Mouse (Mus musculus) mouse trophoblast stem cell (cell line): Measurements from ENCODE around the gene Ky.

Experiments
- in situ Hi-C, 2 experiments: fragments of 300-500 bp; cut with MseI, MboI; formaldehyde crosslinking; loops; 2 replicates in 1 of 2; 3 replicates in 1 of 2; pipeline ENCODE4 v1.15.1; 2025

Gene Ky

DNA sequence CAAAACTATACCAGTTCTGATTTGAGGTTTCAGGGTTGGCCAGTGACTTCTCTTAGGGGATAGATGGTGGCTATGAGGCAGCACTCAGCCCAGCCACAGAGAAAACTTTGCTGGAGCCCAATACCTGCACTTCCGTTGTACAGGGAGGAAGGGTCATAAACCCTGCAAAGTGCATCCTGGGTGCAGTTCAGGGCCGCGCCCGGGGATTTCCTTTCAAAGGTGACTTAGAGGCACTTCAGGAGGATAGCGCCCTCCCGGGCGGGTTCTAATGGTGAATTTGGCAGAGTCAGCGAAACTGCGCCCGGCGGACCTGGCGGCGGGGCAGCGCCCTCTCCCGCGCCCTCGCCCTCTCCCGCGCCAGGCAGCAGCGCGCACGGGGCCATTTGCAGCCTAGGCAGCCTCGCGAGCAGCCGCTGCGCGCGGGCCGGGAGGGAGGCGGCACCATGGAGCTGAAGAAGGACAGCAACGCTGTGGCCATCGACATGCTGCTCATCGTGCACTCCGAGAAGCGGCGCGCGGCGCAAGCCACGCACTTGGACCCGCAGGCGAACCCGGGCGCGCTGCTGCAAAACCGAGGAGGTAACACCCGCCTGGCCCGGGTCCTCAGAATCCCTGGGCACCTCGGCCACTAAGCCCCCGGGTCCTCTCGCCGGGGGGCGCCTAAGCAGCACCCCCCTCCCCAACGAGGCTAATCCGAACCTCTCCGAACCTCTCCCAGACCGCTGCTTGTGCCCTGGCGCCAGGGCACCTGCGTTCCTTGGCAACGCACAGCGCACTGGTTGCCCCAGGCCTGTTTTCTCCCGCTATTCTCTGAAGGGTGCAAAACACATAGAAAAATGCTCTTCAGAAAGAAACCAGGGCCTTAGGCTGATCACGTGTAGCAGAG, at the start of gene Ky:
Gene Ky (plus strand): TSS at position 51 of the 886 bp plus-strand sequence.
- in situ Hi-C loops, result no loop called here

DNA sequence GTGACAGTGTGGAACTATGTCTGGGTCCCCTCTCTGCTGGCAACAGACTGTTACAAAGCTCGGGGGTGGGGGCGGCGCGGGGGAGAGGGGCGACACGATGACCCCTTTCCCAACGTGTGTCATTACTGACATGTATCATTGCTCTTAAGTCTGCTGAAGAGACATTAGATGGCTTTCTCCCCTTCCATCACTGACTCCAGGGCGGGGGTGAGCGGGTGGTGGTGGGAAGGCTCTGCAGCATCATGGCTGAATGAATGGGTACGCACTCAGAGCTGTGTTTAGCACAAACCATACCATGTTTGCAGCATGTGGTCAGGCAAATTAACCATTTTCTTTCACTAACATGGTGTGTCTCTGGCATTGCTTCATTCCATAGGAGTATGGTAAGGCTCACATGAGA, 43.3 kb upstream of the Ky start:
- in situ Hi-C loops, result no loop called here

DNA sequence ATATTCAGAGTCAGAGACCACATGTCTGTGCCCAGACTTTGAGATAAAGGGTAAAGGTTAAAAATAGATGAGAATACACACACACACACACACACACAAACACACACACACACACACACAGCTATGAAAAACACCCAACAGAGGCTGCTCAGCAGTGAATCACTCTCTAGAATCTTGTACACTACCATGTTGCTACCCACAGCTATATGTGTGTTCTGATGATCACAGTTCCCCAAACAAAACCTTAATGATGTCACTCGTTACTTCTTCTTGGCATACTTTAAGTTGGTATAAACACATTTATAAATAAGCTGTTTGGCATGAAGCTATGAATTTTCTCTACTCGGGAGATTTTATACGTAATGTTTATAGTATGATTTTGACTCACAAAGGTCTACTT, 40.5 kb upstream of the Ky start:
- in situ Hi-C loops, result no loop called here

DNA sequence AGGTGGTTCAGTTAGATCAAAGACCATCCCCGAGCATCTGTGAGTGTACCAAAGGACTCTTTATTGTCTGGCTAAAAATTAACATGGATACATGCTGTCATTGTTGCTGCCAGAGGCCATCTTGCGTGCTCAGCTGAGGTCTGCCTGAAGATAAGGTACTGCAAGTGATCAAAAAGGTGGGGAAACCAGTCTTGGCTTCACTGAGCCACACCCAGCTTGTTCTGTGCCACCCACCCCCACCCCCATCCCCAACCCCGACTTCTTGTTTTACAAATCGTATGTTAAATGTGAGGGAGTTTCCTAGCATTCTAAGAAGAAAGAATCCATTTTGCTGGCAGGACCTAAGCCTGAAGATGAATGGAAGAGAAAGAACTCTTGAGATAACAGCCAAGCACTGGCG, 39.8 kb upstream of the Ky start:
- in situ Hi-C loops, result no loop called here

DNA sequence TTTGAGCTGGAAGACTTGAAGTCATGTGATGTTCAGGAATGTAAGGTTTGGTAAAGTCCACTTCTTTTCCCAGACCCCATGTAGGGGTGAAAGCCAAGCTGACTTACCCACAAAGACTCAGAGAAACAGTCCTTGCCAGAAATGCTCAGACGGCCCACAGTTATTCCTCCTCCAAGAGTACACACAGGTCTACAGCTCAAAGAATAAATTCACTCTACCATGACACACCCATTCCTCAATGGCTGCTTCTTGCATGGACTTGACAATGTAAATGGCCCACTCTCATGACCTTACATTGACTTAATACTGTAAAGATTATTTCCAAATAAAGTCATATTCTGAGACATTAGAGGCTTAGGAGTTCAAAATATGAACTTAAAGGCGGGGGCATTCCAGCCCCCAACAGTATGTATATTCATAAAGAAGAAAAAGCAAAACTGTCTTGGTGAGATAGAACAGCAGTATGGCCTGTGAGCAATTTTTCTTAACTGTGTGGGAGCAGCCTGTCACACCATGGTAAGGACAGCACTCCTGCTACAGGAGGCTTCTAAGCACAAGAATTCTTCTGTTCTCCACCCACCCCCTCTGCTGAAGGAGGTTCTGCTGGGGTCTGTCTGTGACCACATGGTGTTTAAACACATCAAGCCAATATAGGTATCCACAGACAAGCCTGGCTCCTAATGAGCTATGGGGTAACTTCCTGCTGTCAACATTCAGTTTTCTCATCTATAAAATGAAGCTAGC, 35.3 kb upstream of the Ky start:
- in situ Hi-C loops, result no loop called here

DNA sequence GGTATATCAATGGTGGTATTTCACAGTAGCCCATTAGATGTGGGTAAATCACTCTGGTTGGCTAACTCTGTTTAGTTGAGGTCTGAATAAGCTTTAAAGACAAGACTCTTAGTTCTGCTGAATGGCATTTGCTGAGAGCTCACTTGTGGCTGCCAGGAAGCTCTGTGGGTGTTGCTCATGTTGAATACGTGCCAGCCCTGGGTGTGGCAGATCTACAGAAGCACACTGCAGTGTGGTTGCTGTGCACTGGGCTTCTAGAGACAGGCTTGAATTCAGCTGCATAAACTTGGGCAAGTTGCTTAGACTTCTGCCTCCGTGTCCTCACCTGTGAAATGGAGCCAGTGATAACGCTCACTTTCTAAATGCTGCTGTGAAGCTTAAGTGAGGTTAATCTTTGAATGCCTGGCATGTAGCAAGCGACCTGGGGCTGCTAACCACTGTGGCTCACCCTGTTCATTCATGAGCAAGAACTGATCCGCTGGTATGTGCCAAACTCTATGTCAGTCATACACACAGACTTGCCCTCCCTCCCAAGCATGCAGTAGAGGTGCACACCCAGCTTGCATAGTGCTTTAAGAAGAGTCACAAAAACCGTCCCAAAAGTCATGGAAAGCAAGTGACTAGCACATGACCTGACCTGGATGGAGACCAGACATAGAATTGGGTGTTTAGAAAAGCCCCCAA, 27.6 kb upstream of the Ky start:
- in situ Hi-C loops, result no loop called here

DNA sequence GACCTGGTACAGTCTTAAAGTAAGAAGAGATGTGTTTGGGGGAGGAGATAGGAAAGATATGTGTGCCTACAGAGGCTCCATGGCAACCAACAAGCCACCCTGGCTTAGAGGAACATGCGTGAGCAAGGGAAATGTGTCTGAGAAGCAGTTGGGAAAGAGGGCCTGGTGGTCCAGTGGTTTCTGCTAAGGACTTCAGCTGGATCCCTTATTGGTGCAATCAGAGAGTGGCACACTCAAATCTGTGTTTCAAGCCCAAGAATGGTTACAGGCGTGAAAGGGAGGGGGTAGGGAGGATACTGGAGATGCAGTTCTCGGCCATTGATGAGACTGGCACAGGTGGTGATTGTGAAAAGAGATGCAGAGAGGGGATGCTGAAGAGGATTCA, 27.1 kb upstream of the Ky start:
- in situ Hi-C loops, result no loop called here

DNA sequence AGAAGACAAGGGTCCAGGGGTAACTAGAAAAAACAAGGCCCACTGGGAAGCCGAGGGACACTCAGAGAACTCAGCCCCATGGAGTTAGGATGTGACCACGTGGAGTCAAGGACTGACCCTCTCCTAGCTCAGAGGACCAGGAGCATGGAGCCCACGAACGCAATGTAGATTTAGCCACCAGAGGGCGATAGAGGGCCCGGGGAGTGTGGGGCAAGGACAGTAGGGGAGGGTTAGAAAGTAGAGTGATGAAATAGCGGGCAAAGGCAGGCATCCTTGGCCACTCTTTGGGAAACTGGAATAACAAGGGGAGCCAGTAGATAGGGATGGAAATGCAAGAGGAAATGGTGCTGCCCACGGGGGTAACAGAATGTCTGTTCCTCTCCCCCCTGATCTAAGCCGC, 26.5 kb upstream of the Ky start:
- in situ Hi-C loops, result no loop called here

DNA sequence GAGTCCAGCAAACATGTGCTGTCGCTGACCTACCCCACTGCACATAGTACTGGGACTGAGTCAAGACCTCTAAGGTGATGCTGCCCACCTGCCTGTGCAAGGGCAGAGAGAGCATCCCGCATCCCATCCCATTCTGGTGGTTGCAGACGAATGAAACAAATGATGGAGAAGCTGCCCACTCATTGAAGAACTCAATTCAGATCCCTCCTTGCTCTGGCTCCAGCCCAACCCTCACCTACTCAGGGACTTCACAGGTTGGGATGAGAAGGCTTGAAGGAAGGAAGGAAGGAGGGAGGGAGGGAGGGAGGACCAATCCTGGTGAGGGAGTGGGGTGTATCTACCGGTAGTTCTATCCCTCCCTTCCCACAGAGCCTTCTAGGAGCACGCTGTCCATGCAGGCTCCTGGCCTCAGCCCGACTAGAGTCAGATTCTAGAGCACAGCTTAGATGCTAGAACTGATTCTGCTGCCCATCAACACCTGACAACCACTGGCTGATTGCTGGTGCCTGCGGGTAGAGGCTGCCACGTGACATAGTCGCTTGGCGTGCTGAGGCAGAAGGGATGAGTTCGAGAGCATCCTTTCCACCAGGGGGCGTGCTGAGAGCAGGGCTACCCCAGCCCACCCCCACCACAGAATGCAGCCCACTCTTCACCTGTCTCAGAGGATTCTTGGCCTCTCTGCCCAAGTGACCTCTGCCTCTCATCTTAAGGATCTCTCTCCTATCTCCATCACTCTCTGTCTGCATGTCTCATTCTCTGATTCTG, 13.3 kb upstream of the Ky start:
- in situ Hi-C loops, result no loop called here

DNA sequence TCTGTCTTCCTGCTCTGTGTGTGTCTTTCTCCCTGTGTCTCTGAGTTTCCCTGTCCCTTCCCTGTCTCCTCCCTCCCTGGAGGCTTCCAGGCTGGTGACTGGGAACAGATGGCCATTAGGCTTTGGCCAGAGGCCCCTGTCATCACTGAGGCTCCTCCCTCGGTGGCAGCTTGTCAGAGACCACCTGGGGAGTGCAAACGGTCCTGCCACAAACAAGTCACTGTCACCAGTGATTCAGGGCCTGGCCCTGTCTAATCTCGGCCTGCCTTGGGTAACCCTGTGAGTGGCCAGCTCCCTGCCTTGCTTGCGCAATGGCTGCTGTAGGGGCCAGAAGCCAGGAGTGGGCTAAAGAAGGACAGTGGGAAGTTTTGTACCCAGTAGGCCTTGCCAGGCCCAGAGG, 12.5 kb upstream of the Ky start:
- in situ Hi-C loops, result no loop called here

DNA sequence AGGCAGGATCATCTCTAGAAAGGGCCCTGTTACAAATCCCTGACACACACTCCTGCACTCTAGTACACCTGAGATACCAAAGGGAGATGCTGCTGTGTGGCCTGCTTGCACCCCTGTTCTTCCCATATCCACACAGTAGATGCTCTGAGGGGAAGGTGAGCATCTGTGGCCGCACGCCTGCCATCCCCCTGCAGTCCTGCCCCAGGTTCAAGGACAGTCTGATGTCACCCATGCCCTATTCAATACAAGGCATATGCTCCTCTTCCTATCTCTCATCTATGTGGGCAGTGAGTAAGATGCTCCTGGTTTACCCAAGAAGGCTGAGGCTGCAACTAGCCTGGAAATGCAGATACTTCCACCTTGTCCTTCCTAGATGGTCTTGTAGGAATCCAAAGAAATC, 11.6 kb upstream of the Ky start:
- in situ Hi-C loops, result no loop called here

DNA sequence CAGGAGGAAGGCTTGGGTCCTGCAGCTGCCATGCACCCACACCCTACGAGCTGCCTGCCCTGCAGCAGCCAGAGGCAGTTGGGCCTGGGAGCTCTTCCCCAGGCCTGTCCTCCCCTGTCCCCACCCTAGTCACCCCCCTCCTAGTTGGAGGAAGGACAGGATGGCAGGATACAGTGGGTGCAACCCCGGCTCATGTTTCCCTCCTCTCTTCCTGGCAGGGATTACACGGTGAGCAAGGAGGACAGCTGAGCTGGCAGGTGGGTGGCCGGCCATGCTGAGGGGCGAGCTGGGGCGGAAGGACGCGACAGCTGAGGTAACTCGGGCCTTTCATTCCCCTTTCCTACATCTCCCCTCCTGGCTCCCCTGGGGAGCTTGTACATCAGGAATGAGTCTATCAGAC, 11.1 kb upstream of the Ky start:
- in situ Hi-C loops, result no loop called here

DNA sequence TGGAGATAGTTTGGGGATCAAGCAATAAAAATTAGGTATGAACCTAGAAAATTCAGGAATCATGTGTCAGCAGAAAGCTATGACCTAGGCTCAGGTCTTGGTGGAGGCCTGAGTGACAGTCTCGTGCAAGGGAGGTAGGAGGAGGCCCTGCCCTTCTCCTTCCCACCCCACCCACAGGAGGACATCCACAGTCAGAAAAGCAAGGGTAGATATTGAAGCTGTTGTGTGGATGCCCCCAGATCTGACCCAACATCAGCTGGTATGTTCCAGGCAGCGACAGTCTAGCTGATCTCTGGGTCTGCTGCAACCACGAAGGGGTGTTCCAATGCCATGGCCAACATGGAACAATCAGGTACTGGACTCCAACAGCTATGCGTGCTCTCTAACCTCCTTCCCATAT, 10.3 kb upstream of the Ky start:
- in situ Hi-C loops, result no loop called here

DNA sequence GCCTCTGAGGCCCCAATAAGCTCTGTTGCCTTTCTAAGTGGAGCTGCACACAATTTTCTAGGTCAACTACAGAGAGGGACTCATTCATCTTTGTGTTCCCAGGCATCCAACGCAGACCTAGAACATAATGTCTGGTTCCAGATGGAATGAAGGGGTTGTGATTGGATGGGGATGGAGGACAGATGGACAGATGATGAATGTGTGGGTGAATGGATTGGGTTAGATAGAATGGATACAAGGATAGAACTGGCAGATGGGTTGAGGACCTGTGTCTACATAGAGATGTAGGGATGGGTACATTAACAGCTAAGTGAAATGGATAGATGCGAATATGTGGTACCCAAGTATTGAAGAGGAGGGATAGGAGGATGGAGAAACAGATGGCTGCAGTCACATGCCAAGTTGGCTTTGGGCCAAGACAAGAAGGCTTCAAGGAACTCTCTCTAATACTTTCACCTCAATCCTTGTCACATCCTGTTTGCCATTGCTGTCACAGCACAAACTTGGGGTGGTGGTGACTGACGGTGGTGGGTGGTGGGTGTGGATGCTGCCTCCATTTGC, 9.0 kb upstream of the Ky start:
- in situ Hi-C loops, result no loop called here

DNA sequence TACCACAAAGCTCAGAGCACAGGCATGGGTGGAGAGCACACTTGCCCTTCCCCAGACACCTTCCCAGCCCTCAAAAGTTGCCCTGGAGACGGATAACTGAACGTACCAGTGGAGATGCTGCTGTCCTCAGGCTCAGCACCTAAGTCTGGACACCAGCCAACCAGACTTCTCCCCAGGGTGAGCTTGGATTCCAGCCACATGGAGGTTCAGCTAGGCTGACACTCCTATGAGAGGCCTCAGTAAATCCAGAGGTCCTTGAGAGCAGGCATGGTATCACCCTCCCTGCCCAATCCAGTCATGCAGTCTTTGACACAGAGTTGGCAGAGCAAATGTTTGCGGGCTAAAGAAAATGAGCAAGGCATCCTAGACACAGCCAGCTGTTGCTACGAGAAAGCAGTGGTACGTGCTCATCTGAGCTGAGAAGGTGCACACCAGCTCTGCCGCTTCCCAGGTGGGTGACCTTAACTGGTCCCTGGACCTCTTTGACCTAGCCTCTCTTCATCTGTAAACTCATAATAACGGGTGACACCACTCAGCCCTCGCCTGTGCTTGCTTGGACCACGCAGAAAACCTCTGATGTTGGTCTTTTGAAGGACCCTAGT, 8.4 kb upstream of the Ky start:
- in situ Hi-C loops, result no loop called here

DNA sequence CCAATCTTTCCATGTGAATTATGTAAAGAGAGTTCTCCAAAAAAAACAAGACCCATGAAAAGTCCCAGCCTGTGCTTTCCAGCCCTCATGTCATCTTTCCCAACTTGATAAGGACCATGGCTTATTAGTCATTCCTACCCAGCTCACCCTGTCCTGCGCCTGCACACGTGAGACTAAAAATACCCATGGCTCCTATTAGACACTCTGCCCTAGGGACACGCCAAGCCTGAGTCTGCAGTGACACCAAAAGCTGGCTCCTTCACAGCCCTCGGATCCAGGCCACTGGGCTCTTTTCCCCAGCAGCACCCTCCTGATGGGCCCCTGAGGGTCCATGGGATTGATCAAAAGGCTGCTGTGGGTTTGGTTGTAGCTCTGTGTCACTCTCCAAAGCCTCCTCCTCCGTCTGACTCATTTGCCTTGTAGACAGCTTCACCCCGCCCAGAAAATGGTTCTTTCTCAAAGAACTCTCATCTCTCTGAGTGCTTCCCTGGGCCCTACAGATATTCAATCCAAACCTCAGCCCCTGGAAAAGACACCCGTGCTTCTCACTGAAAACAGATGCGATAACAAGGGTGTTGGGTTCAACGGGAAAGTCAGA, 7.6 kb upstream of the Ky start:
- in situ Hi-C loops, result no loop called here

DNA sequence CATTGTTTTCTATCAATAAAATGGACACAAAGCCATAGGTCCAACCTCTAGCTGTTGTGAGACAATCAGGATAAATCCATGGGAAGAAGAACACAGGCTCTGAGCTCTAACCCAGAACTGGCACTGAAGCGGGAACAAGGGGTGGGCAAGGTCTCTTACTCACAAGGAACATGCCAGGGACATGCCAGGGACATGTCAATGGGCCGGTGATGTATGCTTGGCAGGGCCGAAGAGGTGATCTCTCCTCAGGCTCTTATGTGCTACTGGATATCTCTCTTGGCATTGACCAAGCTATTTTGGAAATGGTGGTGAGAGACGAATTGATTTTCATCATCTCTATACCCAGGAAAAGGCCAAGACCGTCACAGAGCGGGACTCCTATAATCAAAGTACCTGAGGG, 6.8 kb upstream of the Ky start:
- in situ Hi-C loops, result no loop called here

DNA sequence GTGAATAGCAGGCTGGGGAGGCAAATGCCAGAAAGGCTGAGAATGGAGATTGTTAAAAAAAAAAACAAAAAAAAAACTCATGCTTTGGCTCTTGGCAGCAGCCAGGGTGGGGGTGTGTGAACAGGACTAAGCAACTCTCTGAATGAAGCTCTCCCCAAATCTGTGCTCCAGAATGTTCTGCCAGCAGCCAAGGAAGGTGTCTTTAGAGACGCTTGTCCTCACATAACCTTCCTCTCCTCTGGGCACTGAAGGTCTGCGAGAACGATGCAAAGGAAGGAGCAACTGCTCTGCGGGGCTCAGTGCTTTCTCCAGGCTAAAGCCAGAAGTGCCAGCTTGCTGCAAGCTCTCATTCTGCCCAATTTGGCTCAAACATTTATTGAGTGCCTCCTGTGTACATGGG, 6.3 kb upstream of the Ky start:
- in situ Hi-C loops, result no loop called here

DNA sequence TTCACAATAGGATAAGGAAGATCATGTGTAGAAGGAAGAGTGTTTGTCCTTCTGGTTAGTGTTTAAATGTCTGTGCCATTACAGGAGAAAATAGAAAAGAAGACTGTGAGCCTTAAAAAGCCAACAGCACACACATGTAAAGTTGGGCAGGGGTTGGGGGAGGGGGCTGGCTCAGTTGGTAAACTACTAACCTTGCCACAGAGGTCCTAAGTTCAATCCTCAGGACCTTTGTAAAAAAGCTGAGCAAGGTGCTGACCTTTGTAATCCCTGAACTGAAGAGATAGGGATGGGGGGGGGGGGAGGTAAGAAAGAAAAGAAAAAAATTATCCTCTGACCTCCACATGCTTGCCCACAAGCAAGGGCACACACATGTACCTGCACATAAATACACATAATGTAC, 5.8 kb upstream of the Ky start:
- in situ Hi-C loops, result no loop called here

DNA sequence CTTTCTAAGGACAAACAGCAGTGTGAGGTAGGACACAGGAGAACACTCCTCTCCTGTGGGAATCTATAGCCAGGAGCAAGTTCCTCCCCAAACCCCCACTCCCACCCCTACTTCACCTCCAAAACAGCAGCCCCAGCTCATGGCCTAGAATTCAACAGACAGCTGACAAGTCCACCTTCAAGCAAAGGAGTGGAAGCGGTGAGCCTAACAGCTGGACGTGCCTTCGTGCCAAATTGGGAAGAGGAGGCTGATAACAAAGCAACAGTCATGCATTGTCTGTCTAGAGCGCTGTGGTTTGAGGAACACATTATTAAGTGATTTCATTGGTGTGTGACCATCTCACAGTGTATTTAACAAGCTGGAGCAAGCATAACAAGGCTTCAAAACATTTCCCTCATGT, 4.4 kb upstream of the Ky start:
- in situ Hi-C loops, result no loop called here
